Mouse (Mus musculus): ENCODE data around the gene Srek1ip1. TPM values are rescaled to one million over a fixed set of nuclear protein-coding genes. Genes with fewer than 3 reads are reported as not detected.

Srek1ip1 gene
- polyA plus RNA-seq (2014; fragmentation: Nextera tagmentation; extraction: Ambion mirVana), result 15.7 TPM in 2 replicates

DNA sequence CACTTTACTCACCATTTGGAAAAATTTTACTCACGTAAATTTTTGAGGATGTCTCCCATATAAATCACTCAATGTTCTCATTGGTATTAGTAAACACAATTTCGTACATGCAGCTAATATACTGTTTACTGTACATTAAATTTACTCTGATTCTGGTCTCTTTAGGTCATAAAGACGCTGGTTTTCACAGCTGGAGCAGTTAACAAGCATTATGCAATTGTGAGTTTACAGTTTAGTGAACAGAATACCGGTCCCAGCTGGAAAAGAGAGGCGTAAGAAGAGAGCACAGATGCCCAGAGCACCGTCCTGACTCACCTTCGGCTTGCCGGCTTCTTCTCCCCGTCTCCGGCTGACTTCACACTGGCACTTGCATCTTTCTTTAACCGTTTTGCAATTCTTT, at the start of gene Srek1ip1:
Gene Srek1ip1 (plus strand): TSS at position 301 of the 400 bp plus-strand sequence.
- Histone ChIP-seq H3K27me3 (ENCODE audit: control insufficient read depth, insufficient read depth, low read length) (no peaks in the 10 kb centered on the region), H3K36me3 (ENCODE audit: control insufficient read depth, insufficient read depth, low read length) (0 out of 2 replicates have a peak, but pooled peaks cover 2% of the 10 kb centered on the region), H3K9me3 (replicated peaks; ENCODE audit: control insufficient read depth, low read length) (no peaks in the 10 kb centered on the region), H3K4me1 (ENCODE audit: control insufficient read depth, insufficient read depth, low read length) (no peaks in the 10 kb centered on the region), H3K9ac (ENCODE audit: low read depth, low read length) (no peak within 1 kb of the TSS), H3K4me3 (ENCODE audit: low read depth, low read length) (no peak within 1 kb of the TSS), H3K4me2 (no peak within 1 kb of the TSS), H3K27ac (ENCODE audit: low read depth, low read length) (no peak within 1 kb of the TSS)
- WGBS (ENCODE audit: insufficient replicate concordance), result 84% methylated on average over 11 of the region's 11 CpGs
- ATAC-seq (replicated peaks; ENCODE audit: insufficient number of reproducible peaks, low FRiP score, low TSS enrichment), result no peak

DNA sequence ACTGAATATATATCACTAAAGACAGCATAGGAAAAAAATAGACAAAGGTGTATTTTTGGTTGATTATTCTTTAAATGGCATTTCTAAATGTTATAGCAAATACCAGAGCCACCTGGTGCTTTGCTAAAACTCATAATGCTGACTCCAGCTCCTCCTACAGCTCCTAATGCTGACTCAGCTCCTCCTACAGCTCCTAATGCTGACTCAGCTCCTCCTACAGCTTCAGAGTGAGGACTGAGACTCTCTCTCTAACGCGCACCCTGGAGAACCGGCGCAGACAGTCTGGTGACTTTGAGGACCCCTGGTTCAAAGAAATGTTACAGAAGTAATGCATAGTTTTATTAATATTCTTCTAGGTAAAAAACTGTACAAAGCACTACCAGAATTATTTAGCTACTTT, 49.4 kb upstream of the Srek1ip1 start:
- Histone ChIP-seq H3K4me1 (ENCODE audit: control insufficient read depth, insufficient read depth, low read length) (no peaks in the 10 kb centered on the region), H3K9ac (ENCODE audit: low read depth, low read length) (no peak overlapping the region), H3K27me3 (ENCODE audit: control insufficient read depth, insufficient read depth, low read length) (no peaks in the 10 kb centered on the region), H3K27ac (ENCODE audit: low read depth, low read length) (no peak overlapping the region), H3K4me2 (no peak overlapping the region), H3K36me3 (ENCODE audit: control insufficient read depth, insufficient read depth, low read length) (no peaks in the 10 kb centered on the region), H3K4me3 (ENCODE audit: low read depth, low read length) (no peak overlapping the region), H3K9me3 (replicated peaks; ENCODE audit: control insufficient read depth, low read length) (no peaks in the 10 kb centered on the region)
- 83% methylated on average over 4 of the region's 4 CpGs for WGBS (ENCODE audit: insufficient replicate concordance)
- no peak for ATAC-seq (replicated peaks; ENCODE audit: insufficient number of reproducible peaks, low FRiP score, low TSS enrichment)

DNA sequence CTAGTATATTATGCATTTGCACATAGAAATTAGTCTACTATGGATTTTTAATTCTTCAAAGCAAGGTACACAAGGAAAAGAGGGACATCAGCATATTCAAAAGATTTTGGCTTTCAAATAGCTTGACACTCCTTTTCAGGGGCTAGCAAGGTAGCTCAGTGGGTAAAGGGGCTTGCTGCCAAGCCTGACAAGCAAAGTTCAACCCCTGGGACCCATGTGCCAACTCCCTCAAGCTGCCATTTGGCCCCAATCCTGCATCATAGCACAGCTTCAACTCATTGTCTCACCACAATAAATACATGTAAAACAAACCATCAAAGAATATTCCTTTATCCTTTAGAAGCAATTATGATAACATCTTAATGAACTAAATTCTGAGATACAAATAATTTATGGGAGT, 45.3 kb upstream of the Srek1ip1 start:
- Histone ChIP-seq H3K4me1 (ENCODE audit: control insufficient read depth, insufficient read depth, low read length) (no peaks in the 10 kb centered on the region), H3K4me3 (ENCODE audit: low read depth, low read length) (no peak overlapping the region), H3K9ac (ENCODE audit: low read depth, low read length) (no peak overlapping the region), H3K27ac (ENCODE audit: low read depth, low read length) (no peak overlapping the region), H3K27me3 (ENCODE audit: control insufficient read depth, insufficient read depth, low read length) (no peaks in the 10 kb centered on the region), H3K4me2 (no peak overlapping the region), H3K9me3 (replicated peaks; ENCODE audit: control insufficient read depth, low read length) (no peaks in the 10 kb centered on the region), H3K36me3 (ENCODE audit: control insufficient read depth, insufficient read depth, low read length) (no peaks in the 10 kb centered on the region)
- no peak for ATAC-seq (replicated peaks; ENCODE audit: insufficient number of reproducible peaks, low FRiP score, low TSS enrichment)

DNA sequence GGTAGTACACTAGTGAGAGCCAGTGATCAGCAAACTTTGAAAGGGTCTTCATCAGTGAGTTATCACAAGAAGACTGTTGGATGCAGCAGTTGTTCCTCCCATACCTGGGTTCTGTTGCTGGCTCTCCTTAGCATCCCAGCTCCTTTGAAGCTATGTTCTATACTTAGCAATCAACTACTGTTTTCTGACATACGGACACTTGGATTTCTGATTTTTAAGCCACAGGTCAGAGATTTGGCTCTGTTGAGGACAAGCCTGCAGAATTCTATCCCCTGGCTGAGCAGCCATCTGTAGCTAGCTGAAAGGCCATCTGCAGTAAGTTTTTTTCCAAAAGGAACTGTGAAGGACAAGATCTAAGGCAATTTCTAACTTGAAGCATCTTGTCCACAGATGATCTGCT, 32.9 kb upstream of the Srek1ip1 start:
- no peak overlapping the region for H3K9ac ChIP-seq (ENCODE audit: low read depth, low read length)
- no peaks in the 10 kb centered on the region for H3K36me3 ChIP-seq (ENCODE audit: control insufficient read depth, insufficient read depth, low read length)
- no peaks in the 10 kb centered on the region for H3K27me3 ChIP-seq (ENCODE audit: control insufficient read depth, insufficient read depth, low read length)
- no peak overlapping the region for H3K27ac ChIP-seq (ENCODE audit: low read depth, low read length)
- no peak overlapping the region for H3K4me2 ChIP-seq
- no peak for ATAC-seq (replicated peaks; ENCODE audit: insufficient number of reproducible peaks, low FRiP score, low TSS enrichment)
- no peaks in the 10 kb centered on the region for H3K4me1 ChIP-seq (ENCODE audit: control insufficient read depth, insufficient read depth, low read length)
- H3K9me3 ChIP-seq (replicated peaks; ENCODE audit: control insufficient read depth, low read length), result no peaks in the 10 kb centered on the region
- no peak overlapping the region for H3K4me3 ChIP-seq (ENCODE audit: low read depth, low read length)
- WGBS (ENCODE audit: insufficient replicate concordance), result 94% methylated on average over 1 of the region's 1 CpGs

DNA sequence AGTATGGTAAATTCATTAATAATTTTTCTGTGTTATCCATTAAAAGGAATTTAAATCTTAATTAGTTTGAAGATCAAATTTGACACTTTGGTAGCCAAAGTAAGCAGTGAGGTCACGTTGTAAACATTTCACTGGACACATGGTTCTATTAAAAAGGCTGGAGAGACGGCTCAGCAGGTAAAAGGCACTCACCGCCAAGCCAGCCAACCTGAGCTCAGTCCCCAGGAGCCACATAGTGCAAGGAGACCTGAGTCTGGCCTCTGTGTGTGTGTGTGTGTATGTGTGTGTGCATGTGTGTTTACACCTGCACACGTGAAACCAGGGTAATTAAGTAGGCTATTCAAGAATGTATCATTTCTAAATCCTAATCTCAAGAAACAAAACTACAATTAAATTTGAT, 29.9 kb upstream of the Srek1ip1 start:
- Histone ChIP-seq H3K27ac (ENCODE audit: low read depth, low read length) (no peak overlapping the region), H3K9ac (ENCODE audit: low read depth, low read length) (no peak overlapping the region), H3K36me3 (ENCODE audit: control insufficient read depth, insufficient read depth, low read length) (no peaks in the 10 kb centered on the region), H3K9me3 (replicated peaks; ENCODE audit: control insufficient read depth, low read length) (no peaks in the 10 kb centered on the region), H3K4me3 (ENCODE audit: low read depth, low read length) (no peak overlapping the region), H3K4me1 (ENCODE audit: control insufficient read depth, insufficient read depth, low read length) (no peaks in the 10 kb centered on the region), H3K4me2 (no peak overlapping the region), H3K27me3 (ENCODE audit: control insufficient read depth, insufficient read depth, low read length) (no peaks in the 10 kb centered on the region)
- no peak for ATAC-seq (replicated peaks; ENCODE audit: insufficient number of reproducible peaks, low FRiP score, low TSS enrichment)
- WGBS (ENCODE audit: insufficient replicate concordance), result 89% methylated on average over 4 of the region's 4 CpGs

DNA sequence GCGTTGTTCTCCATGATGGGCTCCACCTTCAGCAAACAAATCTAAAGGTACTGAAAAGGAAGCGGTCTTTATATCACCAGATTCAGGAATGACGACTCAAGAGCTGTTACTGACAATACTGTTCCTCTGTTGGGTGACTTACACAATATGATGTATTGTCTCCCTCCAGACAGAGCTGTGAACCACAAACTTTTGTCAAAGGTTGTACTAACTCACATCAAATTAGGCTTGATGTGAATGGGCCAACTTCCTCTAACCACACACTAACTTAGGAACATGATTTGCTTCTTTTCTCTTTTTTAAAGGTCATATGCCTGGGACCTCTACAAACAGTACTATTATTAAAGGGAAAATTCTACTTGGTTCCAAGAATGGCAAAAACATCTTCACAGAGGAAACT, 29.1 kb upstream of the Srek1ip1 start:
- Histone ChIP-seq H3K4me1 (ENCODE audit: control insufficient read depth, insufficient read depth, low read length) (no peaks in the 10 kb centered on the region), H3K4me2 (no peak overlapping the region), H3K9ac (ENCODE audit: low read depth, low read length) (no peak overlapping the region), H3K4me3 (ENCODE audit: low read depth, low read length) (no peak overlapping the region), H3K27ac (ENCODE audit: low read depth, low read length) (no peak overlapping the region), H3K36me3 (ENCODE audit: control insufficient read depth, insufficient read depth, low read length) (no peaks in the 10 kb centered on the region), H3K27me3 (ENCODE audit: control insufficient read depth, insufficient read depth, low read length) (no peaks in the 10 kb centered on the region), H3K9me3 (replicated peaks; ENCODE audit: control insufficient read depth, low read length) (no peaks in the 10 kb centered on the region)
- WGBS (ENCODE audit: insufficient replicate concordance), result 79% methylated on average over 3 of the region's 3 CpGs
- no peak for ATAC-seq (replicated peaks; ENCODE audit: insufficient number of reproducible peaks, low FRiP score, low TSS enrichment)

DNA sequence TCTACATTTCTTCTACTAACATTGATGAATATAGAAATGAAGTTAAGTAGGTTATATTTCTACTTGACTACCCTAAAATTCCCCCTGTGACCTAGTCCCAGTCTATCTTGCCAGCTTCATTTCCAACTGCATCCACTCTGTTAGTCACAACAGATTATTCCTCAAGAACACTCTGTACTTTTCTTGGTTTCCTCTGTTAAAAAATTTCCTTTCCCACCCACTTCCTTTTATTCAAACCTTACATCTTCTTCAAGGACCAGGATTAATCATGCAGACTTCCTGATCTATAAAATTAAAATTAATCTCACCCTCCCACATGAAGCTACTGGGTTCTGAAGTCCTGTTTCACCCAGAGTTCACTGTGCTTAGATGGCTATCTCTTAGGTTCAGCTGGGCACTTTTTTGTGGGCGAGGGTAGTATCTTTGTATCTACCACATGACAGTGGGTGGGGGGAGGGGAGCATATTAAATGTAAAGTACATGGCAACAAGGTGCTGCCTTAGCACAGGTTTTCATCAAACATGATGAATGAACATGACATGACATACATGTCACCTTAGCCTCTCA, 13.1 kb upstream of the Srek1ip1 start:
- 51% methylated on average over 1 of the region's 1 CpGs for WGBS (ENCODE audit: insufficient replicate concordance)
- ATAC-seq (replicated peaks; ENCODE audit: insufficient number of reproducible peaks, low FRiP score, low TSS enrichment), result no peak
- Histone ChIP-seq H3K4me3 (ENCODE audit: low read depth, low read length) (no peak overlapping the region), H3K4me1 (ENCODE audit: control insufficient read depth, insufficient read depth, low read length) (no peaks in the 10 kb centered on the region), H3K27me3 (ENCODE audit: control insufficient read depth, insufficient read depth, low read length) (no peaks in the 10 kb centered on the region), H3K9me3 (replicated peaks; ENCODE audit: control insufficient read depth, low read length) (peaks cover 4% of the 10 kb centered on the region; the same call in 1 of the 2 replicates), H3K9ac (ENCODE audit: low read depth, low read length) (no peak overlapping the region), H3K27ac (ENCODE audit: low read depth, low read length) (no peak overlapping the region), H3K36me3 (ENCODE audit: control insufficient read depth, insufficient read depth, low read length) (peaks cover 10% of the 10 kb centered on the region; the same call in 1 of the 2 replicates), H3K4me2 (no peak overlapping the region)

DNA sequence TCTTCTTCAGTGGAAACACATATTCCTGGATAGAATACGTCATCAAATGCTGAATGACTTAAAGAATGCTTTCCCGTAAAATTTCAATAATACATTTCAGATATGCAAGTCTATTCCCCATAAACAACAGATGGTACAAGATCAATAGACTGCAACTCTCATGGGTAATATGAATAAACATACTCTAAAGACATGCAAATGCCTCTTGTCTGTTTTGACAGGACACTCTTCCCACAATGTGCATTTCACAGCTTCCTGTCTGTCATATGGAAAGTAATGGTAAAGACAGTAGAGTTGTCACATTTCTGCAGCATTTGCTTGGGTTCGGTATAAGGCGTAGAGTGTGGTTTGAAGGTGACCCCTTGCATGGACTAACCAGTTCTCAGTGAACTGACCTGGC, 5.0 kb upstream of the Srek1ip1 start:
- H3K4me2 ChIP-seq, result no peak overlapping the region
- no peak for ATAC-seq (replicated peaks; ENCODE audit: insufficient number of reproducible peaks, low FRiP score, low TSS enrichment)
- H3K9me3 ChIP-seq (replicated peaks; ENCODE audit: control insufficient read depth, low read length), result peaks cover 2% of the 10 kb centered on the region; the same call in 1 of the 2 replicates
- H3K4me3 ChIP-seq (ENCODE audit: low read depth, low read length), result no peak overlapping the region
- no peaks in the 10 kb centered on the region for H3K27me3 ChIP-seq (ENCODE audit: control insufficient read depth, insufficient read depth, low read length)
- no peaks in the 10 kb centered on the region for H3K4me1 ChIP-seq (ENCODE audit: control insufficient read depth, insufficient read depth, low read length)
- 91% methylated on average over 4 of the region's 4 CpGs for WGBS (ENCODE audit: insufficient replicate concordance)
- peaks cover 12% of the 10 kb centered on the region; the same call in 1 of the 2 replicates for H3K36me3 ChIP-seq (ENCODE audit: control insufficient read depth, insufficient read depth, low read length)
- no peak overlapping the region for H3K27ac ChIP-seq (ENCODE audit: low read depth, low read length)
- no peak overlapping the region for H3K9ac ChIP-seq (ENCODE audit: low read depth, low read length)

DNA sequence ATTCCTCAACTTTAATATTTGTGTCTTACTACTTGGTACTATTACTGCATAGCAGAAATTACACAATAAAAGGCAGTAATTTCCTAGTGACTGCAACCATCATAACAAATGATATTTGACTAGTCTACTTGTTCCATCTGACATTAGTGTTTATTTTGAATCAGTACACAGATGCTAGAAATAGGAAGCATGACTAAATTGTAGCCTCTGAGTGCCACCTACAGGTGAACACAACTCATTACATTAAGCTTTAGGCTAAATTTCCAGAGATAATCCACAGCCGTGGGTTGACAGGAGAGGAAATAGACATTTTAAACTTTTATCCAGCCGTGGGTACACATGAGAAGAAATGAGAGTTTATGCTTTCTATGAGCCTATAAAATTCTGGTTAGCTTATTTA, 2.6 kb upstream of the Srek1ip1 start:
- no peaks in the 10 kb centered on the region for H3K27me3 ChIP-seq (ENCODE audit: control insufficient read depth, insufficient read depth, low read length)
- WGBS (ENCODE audit: insufficient replicate concordance), result 20% methylated on average over 2 of the region's 2 CpGs
- H3K36me3 ChIP-seq (ENCODE audit: control insufficient read depth, insufficient read depth, low read length), result 0 out of 2 replicates have a peak, but pooled peaks cover 2% of the 10 kb centered on the region
- no peak for ATAC-seq (replicated peaks; ENCODE audit: insufficient number of reproducible peaks, low FRiP score, low TSS enrichment)
- H3K27ac ChIP-seq (ENCODE audit: low read depth, low read length), result no peak overlapping the region
- H3K9ac ChIP-seq (ENCODE audit: low read depth, low read length), result no peak overlapping the region
- H3K4me1 ChIP-seq (ENCODE audit: control insufficient read depth, insufficient read depth, low read length), result no peaks in the 10 kb centered on the region
- no peak overlapping the region for H3K4me3 ChIP-seq (ENCODE audit: low read depth, low read length)
- no peaks in the 10 kb centered on the region for H3K9me3 ChIP-seq (replicated peaks; ENCODE audit: control insufficient read depth, low read length)
- no peak overlapping the region for H3K4me2 ChIP-seq
